Mouse (Mus musculus) liver, adult 2 months (tissue): Measurements from ENCODE around the gene Ptprd.

Experiments used
- CTCF ChIP-seq: fragments of 200-500 bp; IDR thresholded peaks from 2 replicates; pipeline ENCODE4 v1.5.1; 2011; ENCODE audit warnings: low read depth, low read length, control low read depth
- POLR2A ChIP-seq: fragments of 200-500 bp; IDR thresholded peaks from 2 replicates; pipeline ENCODE4 v1.6.1; 2011; ENCODE audit warnings: low read length, control low read depth; ENCODE audit not compliant: insufficient read depth; ENCODE audit errors: extremely low read depth

DNA sequence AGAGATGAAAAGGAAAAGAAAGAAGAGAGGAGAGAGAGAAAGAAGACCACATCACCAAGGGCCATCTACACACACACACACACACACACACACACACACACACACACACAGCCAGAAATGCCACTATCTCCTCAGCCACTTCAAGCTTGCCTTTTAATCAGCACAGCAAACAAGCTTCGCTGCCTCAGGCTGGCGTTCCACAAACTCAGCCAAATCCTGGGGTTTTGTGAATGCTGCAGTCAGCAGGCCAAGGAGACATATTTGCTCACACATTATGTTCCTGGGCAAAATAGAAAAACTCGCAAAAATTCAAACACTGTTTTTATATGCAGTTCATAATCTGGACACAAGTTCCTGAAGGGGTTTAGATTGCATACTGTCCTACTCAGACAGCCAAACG lies 1845.9 kb downstream of the Ptprd start:
- TF ChIP-seq POLR2A = no peak
- no peak for TF ChIP-seq CTCF
